Mouse (Mus musculus): ENCODE results near the gene U2af1l4.

- TF ChIP-seq POLR2A (IDR thresholded peaks at IDR 0.05; ENCODE audit: borderline replicate concordance, control insufficient read depth, low read depth, low read length): no peak
- no peak for TF ChIP-seq CTCF (IDR thresholded peaks at IDR 0.05; ENCODE audit: control insufficient read depth, insufficient read depth, low read length)
Observed at GRCm38 (mm10) chr7:30590927-30591604, 28.0 kb downstream of the U2af1l4 start.
